Mouse (Mus musculus) ES-Bruce4 (cell line): ENCODE measurements around the gene Ly75.

Source experiments
- CTCF ChIP-seq: IDR thresholded peaks from one replicate; pipeline ENCODE4 v1.8.1; 2011; ENCODE audit warnings: low read depth, low read length
- EP300 ChIP-seq: IDR thresholded peaks from 2 replicates; pipeline ENCODE4 v1.6.1; 2011; ENCODE audit warnings: low read depth, low read length; ENCODE audit not compliant: insufficient read depth

GRCm38 (mm10) chr2:60375608-60376107, 7.4 kb downstream of the Ly75 start:
- TF ChIP-seq EP300 (no peak), CTCF (no peak)
